Mouse (Mus musculus) E14TG2a.4 (cell line): ENCODE results near the gene Mettl2.

ENCODE experiments used
- CTCF ChIP-seq: conservative IDR thresholded peaks from 2 replicates; pipeline ENCODE4 v1.5.1; 2014; ENCODE audit warnings: low read length
- NANOG ChIP-seq: IDR thresholded peaks from 2 replicates; pipeline ENCODE4 v1.6.1; 2014; ENCODE audit warnings: borderline replicate concordance, low read length, mixed read lengths
- POU5F1 ChIP-seq: IDR thresholded peaks from 2 replicates; pipeline ENCODE4 v1.6.1; 2014; ENCODE audit warnings: low read length, borderline replicate concordance

DNA sequence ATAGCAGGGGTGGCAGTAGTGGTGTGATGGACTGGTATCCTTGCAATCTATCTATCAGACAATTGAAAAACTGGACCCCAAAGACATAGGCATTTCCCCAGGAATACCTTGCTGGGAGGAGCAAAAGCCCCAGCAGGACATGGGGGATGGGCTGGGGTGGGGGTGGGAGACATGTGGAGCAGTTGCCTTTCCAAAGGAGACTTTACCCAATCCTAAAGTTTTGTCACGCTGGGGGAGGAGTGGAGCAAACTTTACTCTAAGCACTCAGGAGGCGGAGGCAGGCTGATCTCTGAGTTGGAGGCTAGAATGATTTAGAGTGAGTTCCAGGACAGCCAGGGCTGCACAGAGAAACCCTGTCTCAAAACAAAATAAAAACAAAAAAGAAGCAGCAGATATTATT is 35.2 kb downstream of the Mettl2 start:
- no peak for TF ChIP-seq CTCF
- no peak for TF ChIP-seq POU5F1
- TF ChIP-seq NANOG = no peak
